Mouse (Mus musculus): ENCODE measurements around the gene Atxn7l3b. TPM values are rescaled to one million over a fixed set of nuclear protein-coding genes. Genes with fewer than 3 reads are reported as not detected.
"Not testable (repeated sequence)": the region's sequence is repeated elsewhere in the genome, so short reads cannot be mapped to it uniquely, and the experiment has no call there.

Atxn7l3b gene
- polyA plus RNA-seq (2012; fragmentation: generic; extraction: Trizol): 35.0 TPM

DNA sequence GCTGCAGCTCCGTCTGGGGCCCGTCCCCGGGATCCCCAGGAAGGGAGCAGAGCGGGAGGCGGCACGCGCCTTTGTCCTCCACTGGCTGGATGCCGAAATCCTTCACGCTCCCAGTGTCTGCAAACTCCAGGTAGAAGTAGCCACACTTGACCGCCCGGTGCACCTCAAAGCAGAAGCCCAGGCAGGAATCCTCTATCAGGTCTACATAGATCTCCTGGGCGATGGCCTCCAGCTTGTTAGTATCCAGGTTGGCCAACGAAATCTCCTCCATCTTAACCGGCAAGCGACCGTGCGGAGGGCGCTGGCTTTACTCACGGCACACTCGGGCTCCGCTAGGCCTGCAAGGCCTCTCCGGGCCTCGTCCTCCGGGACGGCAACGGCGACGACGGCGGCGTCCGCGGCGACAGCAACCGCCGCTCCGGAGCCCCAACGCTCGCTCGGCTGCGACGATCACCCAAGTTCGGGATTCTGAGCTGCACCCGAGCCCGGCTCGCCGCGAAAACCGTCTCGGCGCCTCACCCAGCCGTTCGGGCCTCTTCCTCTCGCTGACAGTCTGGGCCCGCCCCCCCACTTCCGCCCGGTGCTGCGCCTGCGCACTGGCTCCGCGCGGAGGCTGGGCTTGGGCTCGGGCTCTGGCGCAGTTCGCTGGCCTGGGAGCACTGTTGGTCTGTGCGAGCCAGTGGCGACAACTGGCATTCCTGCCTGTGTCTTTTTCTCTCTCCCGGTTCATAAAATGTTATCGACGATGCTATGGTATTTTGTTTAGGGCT lies at the start of gene Atxn7l3b:
Gene Atxn7l3b (minus strand): TSS at position 550 of the 770 bp plus-strand sequence.
- Histone ChIP-seq H3ac (ENCODE audit: control insufficient read depth, insufficient read length) (peak within 1 kb of the TSS; percentile 44), H3K27me3 (ENCODE audit: control insufficient read depth, insufficient read depth, insufficient read length) (no peaks in the 10 kb centered on the region), H3K4me3 (peak within 1 kb of the TSS; percentile 72), H3K4me2 (ENCODE audit: low read depth) (peak within 1 kb of the TSS; percentile 83), H3K36me3 (ENCODE audit: control insufficient read depth, insufficient read depth) (peaks cover 15% of the 10 kb centered on the region), H3K79me2 (ENCODE audit: control insufficient read depth, insufficient read depth) (peaks cover 38% of the 10 kb centered on the region)
- TF ChIP-seq POLR2A (IDR thresholded peaks at IDR 0.05; ENCODE audit: insufficient read length, low read depth) (peak; percentile 79), USF1 (IDR thresholded peaks at IDR 0.05; ENCODE audit: low read depth) (no peak), CEBPB (IDR thresholded peaks at IDR 0.05; ENCODE audit: insufficient read depth, poor library complexity, severe bottlenecking) (no peak), MYOG (IDR thresholded peaks at IDR 0.05; ENCODE audit: control insufficient read depth in 1 of 3, insufficient read depth in 1 of 3, insufficient read length in 2 of 3, low read depth in 2 of 3) (peak in 2 of 3 experiments; percentile 30 to 62), MYOD1 (IDR thresholded peaks at IDR 0.05; ENCODE audit: control insufficient read depth in 1 of 3, insufficient read length in 2 of 3, low read depth in 2 of 3) (peak in 1 of 3 experiments; percentile 40), TCF12 (IDR thresholded peaks at IDR 0.05; ENCODE audit: insufficient read depth, poor library complexity, severe bottlenecking) (no peak), TCF3 (IDR thresholded peaks at IDR 0.05; ENCODE audit: insufficient read length, low read depth) (no peak), SRF (IDR thresholded peaks at IDR 0.05; ENCODE audit: control insufficient read depth, insufficient read length, low read depth) (peak; percentile 11), POLR2AphosphoS2 (IDR thresholded peaks at IDR 0.05; ENCODE audit: insufficient read length, low read depth) (peak; percentile 75)

DNA sequence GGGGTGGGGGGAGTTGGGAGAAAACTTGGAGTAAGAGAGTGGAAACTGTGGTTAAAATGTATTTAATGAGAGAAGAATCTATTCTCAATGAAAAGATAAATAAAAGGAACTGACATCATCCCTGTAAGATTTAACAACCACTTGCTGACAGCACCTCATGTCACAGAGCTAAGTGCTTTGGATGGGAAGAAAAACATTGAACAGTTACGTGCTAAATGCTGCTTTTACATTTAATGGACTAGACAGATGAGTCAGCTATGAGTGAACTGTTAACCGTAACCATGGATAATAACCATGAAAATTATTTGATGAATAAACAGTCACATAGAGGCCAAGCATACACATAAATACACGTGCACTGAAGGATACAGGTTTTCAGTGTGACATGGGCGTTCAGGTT lies 48.8 kb upstream of the Atxn7l3b start:
- no peaks in the 10 kb centered on the region for H3K36me3 ChIP-seq (ENCODE audit: control insufficient read depth, insufficient read depth)
- H3K4me3 ChIP-seq: no peak overlapping the region
- no peak overlapping the region for H3K4me2 ChIP-seq (ENCODE audit: low read depth)
- no peaks in the 10 kb centered on the region for H3K79me2 ChIP-seq (ENCODE audit: control insufficient read depth, insufficient read depth)
- H3ac ChIP-seq (ENCODE audit: control insufficient read depth, insufficient read length): no peak overlapping the region
- TF ChIP-seq SRF (IDR thresholded peaks at IDR 0.05; ENCODE audit: control insufficient read depth, insufficient read length, low read depth) (no peak), MYOG (IDR thresholded peaks at IDR 0.05; ENCODE audit: control insufficient read depth in 1 of 3, insufficient read depth in 1 of 3, insufficient read length in 2 of 3, low read depth in 2 of 3) (no peak), REST (IDR thresholded peaks at IDR 0.05; ENCODE audit: insufficient read depth, insufficient read length) (no peak), MAX (IDR thresholded peaks at IDR 0.05; ENCODE audit: low read depth) (no peak), E2F4 (IDR thresholded peaks at IDR 0.05; ENCODE audit: insufficient read depth) (no peak)
- no peaks in the 10 kb centered on the region for H3K27me3 ChIP-seq (ENCODE audit: control insufficient read depth, insufficient read depth, insufficient read length)

DNA sequence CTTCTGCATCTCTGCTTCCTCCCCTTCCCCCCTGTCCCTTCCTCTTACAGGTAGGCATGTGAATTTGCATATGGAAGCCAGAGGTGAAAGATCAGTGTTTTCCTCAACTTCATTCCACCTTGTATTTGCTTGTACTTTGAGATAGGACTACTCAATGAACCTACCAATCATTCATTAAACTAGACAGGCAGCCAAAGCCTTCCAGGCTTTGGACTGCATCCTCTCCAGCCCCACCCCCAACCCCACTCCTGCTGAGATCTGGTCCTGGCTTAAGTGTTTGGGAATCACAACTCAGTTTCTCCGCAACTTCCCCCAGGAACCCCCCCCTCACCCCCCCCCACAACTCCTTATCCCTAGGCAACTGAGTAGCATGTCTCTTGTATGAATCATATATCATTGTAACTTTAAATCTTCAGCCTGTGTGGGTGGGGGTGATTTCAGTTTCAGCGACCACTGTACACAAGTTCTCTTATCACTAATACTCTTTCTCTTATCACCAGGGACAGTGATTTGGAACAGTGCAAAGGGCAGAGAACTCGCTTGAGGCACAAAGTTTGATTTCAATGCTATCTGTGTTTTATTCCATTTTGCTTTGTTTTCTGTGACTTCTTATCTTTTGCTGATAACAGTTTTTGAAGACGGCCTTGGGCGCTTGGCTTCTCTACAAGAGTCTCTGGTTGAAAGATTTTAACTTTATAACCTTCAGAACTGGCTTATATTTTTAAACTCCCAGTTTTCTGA lies 44.7 kb upstream of the Atxn7l3b start:
- Histone ChIP-seq H3K79me2 (ENCODE audit: control insufficient read depth, insufficient read depth) (no peaks in the 10 kb centered on the region), H3K4me3 (no peak overlapping the region), H3K36me3 (ENCODE audit: control insufficient read depth, insufficient read depth) (no peaks in the 10 kb centered on the region), H3K27me3 (ENCODE audit: control insufficient read depth, insufficient read depth, insufficient read length) (no peaks in the 10 kb centered on the region), H3ac (ENCODE audit: control insufficient read depth, insufficient read length) (no peak overlapping the region), H3K4me2 (ENCODE audit: low read depth) (no peak overlapping the region)
- TF ChIP-seq REST (IDR thresholded peaks at IDR 0.05; ENCODE audit: insufficient read depth, insufficient read length) (no peak), MYOG (IDR thresholded peaks at IDR 0.05; ENCODE audit: control insufficient read depth in 1 of 3, insufficient read depth in 1 of 3, insufficient read length in 2 of 3, low read depth in 2 of 3) (no peak)

DNA sequence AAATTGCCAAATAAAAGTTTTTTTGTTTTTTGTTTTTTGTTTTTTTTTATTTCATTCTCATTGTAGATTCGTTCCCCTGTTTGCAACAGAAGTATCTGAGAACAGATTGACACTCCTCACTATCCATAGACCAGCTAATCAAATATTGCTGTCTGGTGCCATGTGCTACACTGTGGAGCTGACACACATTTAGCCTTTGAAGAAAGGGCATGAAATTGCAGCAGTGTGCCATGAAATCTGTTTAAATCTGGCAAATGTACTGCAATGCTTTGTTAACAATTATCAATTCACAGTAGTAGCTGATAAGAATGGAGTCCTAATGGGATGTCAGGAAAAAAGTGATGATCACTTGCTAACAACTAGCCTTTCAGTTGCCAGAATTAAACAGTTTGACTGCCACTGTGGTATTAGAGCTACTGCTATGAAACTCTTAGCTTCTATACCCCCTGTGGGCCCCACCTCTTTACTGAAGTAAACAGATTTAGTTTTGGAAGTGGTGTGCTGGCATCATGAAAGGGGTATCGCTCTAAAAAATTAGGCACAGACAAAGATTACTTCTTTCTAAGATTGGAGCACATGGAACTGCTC lies 41.3 kb upstream of the Atxn7l3b start:
- H3ac ChIP-seq (ENCODE audit: control insufficient read depth, insufficient read length): no peak overlapping the region
- H3K36me3 ChIP-seq (ENCODE audit: control insufficient read depth, insufficient read depth): no peaks in the 10 kb centered on the region
- no peak overlapping the region for H3K4me2 ChIP-seq (ENCODE audit: low read depth)
- H3K27me3 ChIP-seq (ENCODE audit: control insufficient read depth, insufficient read depth, insufficient read length): no peaks in the 10 kb centered on the region
- TF ChIP-seq MAX (IDR thresholded peaks at IDR 0.05; ENCODE audit: low read depth) (no peak), REST (IDR thresholded peaks at IDR 0.05; ENCODE audit: insufficient read depth, insufficient read length) (no peak), USF1 (IDR thresholded peaks at IDR 0.05; ENCODE audit: low read depth) (no peak), MYOG (IDR thresholded peaks at IDR 0.05; ENCODE audit: control insufficient read depth in 1 of 3, insufficient read depth in 1 of 3, insufficient read length in 2 of 3, low read depth in 2 of 3) (no peak), TCF3 (IDR thresholded peaks at IDR 0.05; ENCODE audit: insufficient read length, low read depth) (no peak), TCF12 (IDR thresholded peaks at IDR 0.05; ENCODE audit: insufficient read depth, poor library complexity, severe bottlenecking) (no peak)
- no peaks in the 10 kb centered on the region for H3K79me2 ChIP-seq (ENCODE audit: control insufficient read depth, insufficient read depth)
- no peak overlapping the region for H3K4me3 ChIP-seq

DNA sequence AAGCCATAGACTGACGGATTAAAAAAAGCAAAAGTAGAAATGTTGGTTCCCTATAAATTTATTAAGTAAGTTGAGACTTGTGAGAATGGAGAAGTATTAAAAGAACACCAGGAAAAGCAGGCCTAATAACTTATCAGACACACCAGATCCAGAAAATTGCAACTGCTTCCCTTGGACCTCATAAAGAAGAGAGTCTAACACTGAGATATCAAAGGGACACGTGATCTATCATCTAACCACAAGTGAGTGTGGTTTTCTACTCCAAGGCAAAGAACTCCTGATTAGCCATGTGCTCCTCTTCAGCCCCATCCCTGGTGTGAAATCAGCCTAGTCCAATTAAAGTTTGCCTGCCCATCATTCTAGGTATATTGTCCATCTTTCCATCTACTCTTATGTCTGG lies 38.8 kb upstream of the Atxn7l3b start:
- no peak for TF ChIP-seq POLR2A (IDR thresholded peaks at IDR 0.05; ENCODE audit: insufficient read length, low read depth)
- peak; percentile 85 for TF ChIP-seq USF1 (IDR thresholded peaks at IDR 0.05; ENCODE audit: low read depth)
- no peak for TF ChIP-seq REST (IDR thresholded peaks at IDR 0.05; ENCODE audit: insufficient read depth, insufficient read length)
- no peak for TF ChIP-seq E2F4 (IDR thresholded peaks at IDR 0.05; ENCODE audit: insufficient read depth)
- TF ChIP-seq MAX (IDR thresholded peaks at IDR 0.05; ENCODE audit: low read depth): no peak
- no peak for TF ChIP-seq CEBPB (IDR thresholded peaks at IDR 0.05; ENCODE audit: insufficient read depth, poor library complexity, severe bottlenecking)
- no peak for TF ChIP-seq POLR2AphosphoS2 (IDR thresholded peaks at IDR 0.05; ENCODE audit: insufficient read length, low read depth)
- no peak for TF ChIP-seq SRF (IDR thresholded peaks at IDR 0.05; ENCODE audit: control insufficient read depth, insufficient read length, low read depth)
- H3ac ChIP-seq (ENCODE audit: control insufficient read depth, insufficient read length): no peak overlapping the region
- H3K79me2 ChIP-seq (ENCODE audit: control insufficient read depth, insufficient read depth): no peaks in the 10 kb centered on the region
- H3K36me3 ChIP-seq (ENCODE audit: control insufficient read depth, insufficient read depth): no peaks in the 10 kb centered on the region
- H3K27me3 ChIP-seq (ENCODE audit: control insufficient read depth, insufficient read depth, insufficient read length): no peaks in the 10 kb centered on the region
- no peak overlapping the region for H3K4me2 ChIP-seq (ENCODE audit: low read depth)
- H3K4me3 ChIP-seq: no peak overlapping the region

DNA sequence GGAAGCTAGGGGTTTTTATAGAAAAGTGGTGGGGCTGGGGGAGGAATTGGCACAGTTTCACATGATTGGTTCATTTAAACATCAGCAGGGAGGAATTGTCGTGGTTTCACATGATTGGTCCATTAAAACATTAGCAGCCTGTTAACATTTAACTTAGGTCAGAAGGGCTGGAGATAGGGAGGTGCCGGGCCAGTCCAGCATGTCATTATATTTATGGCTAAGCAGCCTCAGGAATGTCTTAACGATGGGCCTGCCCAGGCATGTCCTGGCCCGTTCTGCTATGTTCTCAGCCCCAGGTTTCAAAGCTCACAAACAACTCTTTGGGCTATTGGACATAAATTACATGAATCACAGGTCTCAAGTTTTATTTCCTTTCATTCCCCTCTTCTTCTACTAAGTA lies 33.4 kb upstream of the Atxn7l3b start:
- H3K79me2 ChIP-seq (ENCODE audit: control insufficient read depth, insufficient read depth); H3ac ChIP-seq (ENCODE audit: control insufficient read depth, insufficient read length); H3K4me2 ChIP-seq (ENCODE audit: low read depth); H3K4me3 ChIP-seq; H3K36me3 ChIP-seq (ENCODE audit: control insufficient read depth, insufficient read depth); H3K27me3 ChIP-seq (ENCODE audit: control insufficient read depth, insufficient read depth, insufficient read length): not testable (repeated sequence)
